Mouse (Mus musculus) midbrain, embryonic 14.5 days (tissue): ENCODE measurements around the gene Osbpl8. TPM values are rescaled to one million over a fixed set of nuclear protein-coding genes. Genes with fewer than 3 reads are reported as not detected.
A peak's percentile ranks its signal among the peaks of the same experiment; 100 is the strongest.

Source experiments
- ATAC-seq: fragments of 200-750 bp; cut with Nextera tagmentation; 2 replicates; pipeline ENCODE4 v1.8.0; 2017; ENCODE audit warnings: moderate number of reproducible peaks, moderate library complexity; ENCODE audit not compliant: low FRiP score, low TSS enrichment
- DNase-seq: peaks from one replicate; pipeline ENCODE4 v3.0.0-alpha.2; 2015
- H3K27ac ChIP-seq: fragments of 300-500 bp; sonication (generic); replicated peaks from 2 replicates; pipeline ENCODE4 v1.5.1; 2014; ENCODE audit warnings: mild to moderate bottlenecking, low read depth, low read length, moderate library complexity
- H3K27me3 ChIP-seq: fragments of 300-500 bp; sonication (generic); 2 replicates; pipeline ENCODE4 v1.6.1; 2014; ENCODE audit warnings: low read length, control low read depth, mixed read lengths; ENCODE audit not compliant: control insufficient read depth, insufficient read depth
- H3K36me3 ChIP-seq: fragments of 300-500 bp; sonication (generic); 2 replicates; pipeline ENCODE4 v1.6.1; 2014; ENCODE audit warnings: low read length, control low read depth; ENCODE audit not compliant: control insufficient read depth, insufficient read depth
- H3K4me1 ChIP-seq: fragments of 300-500 bp; sonication (generic); 2 replicates; pipeline ENCODE4 v1.6.1; 2014; ENCODE audit warnings: mild to moderate bottlenecking, antibody characterized with exemption, low read length, control low read depth; ENCODE audit not compliant: control insufficient read depth, insufficient read depth
- H3K4me2 ChIP-seq: fragments of 300-500 bp; sonication (generic); 2 replicates; pipeline ENCODE4 v1.6.1; 2014; ENCODE audit warnings: mild to moderate bottlenecking, low read length, moderate library complexity
- H3K4me3 ChIP-seq: fragments of 300-500 bp; sonication (generic); replicated peaks from 2 replicates; pipeline ENCODE4 v1.5.1; 2014; ENCODE audit warnings: low read depth, low read length
- H3K9ac ChIP-seq: fragments of 300-500 bp; sonication (generic); replicated peaks from 2 replicates; pipeline ENCODE4 v1.6.1; 2014; ENCODE audit warnings: mild to moderate bottlenecking, low read length, moderate library complexity
- H3K9me3 ChIP-seq: fragments of 300-500 bp; sonication (generic); 2 replicates; pipeline ENCODE4 v1.6.1; 2016; ENCODE audit warnings: low read length, control low read depth, mixed read lengths; ENCODE audit not compliant: control insufficient read depth
- WGBS: fragments of 180-500 bp; shearing (Covaris S2); extraction: QIAGEN DNeasy Blood & Tissue Kit; methylation state at CpG from one replicate; pipeline ENCODE4 v1.1.7; 2014; 5-methylcytosine and 5-hydroxymethylcytosine counted together
- polyA plus RNA-seq: library from polyadenylated mRNA; unstranded; fragments of >200 nt; fragmentation: Nextera tagmentation; extraction: Ambion mirVana; gene quantifications from 2 replicates; pipeline ENCODE4 v1.2.1, GENCODE M21; 2014

Osbpl8 gene
- polyA plus RNA-seq, 1 experiment from 2014 or later, result 19.0 TPM

DNA sequence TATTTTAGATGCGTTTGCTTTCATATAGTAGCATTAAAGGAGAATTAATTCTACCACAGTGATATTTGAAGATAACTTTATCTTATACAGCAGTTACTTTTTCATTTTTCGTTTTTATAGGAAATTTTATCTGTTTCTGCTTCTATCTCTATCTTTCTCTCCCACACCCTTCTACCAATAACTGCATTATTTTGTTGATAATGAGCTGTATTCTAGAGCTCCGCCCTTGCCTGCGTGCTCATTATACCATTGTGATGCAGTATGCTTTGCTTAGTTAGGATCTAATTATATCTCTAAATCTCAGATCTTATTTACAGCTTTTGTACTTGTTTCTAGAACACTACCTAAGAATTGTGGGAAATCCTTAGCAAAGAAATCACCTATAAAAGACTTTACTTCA is 85.6 kb downstream of the Osbpl8 start:
- 76% methylated on average over 4 of the region's 4 CpGs for WGBS
- DNase-seq (no peak), ATAC-seq (no peak)
- H3K36me3 ChIP-seq, result no peaks in the 10 kb centered on the region
- H3K27ac ChIP-seq, result no peak overlapping the region
- no peaks in the 10 kb centered on the region for H3K9me3 ChIP-seq
- H3K4me3 ChIP-seq, result 0 out of 2 replicates have a peak overlapping the region, but pooled peaks have one; percentile 5
- no peaks in the 10 kb centered on the region for H3K27me3 ChIP-seq
- H3K4me2 ChIP-seq, result peak overlapping the region; percentile 35; the same call in 1 of the 2 replicates
- H3K4me1 ChIP-seq, result peaks cover 3% of the 10 kb centered on the region; the same call in 1 of the 2 replicates
- no peak overlapping the region for H3K9ac ChIP-seq

GRCm38 (mm10) chr10:111251666-111252065 is 87.1 kb downstream of the Osbpl8 start:
- no peaks in the 10 kb centered on the region for H3K27me3 ChIP-seq

GRCm38 (mm10) chr10:111255228-111255627 is 90.7 kb downstream of the Osbpl8 start:
- Histone ChIP-seq H3K4me3 (no peak overlapping the region), H3K27me3 (no peaks in the 10 kb centered on the region), H3K9me3 (no peaks in the 10 kb centered on the region), H3K27ac (no peak overlapping the region), H3K9ac (no peak overlapping the region), H3K36me3 (no peaks in the 10 kb centered on the region), H3K4me2 (no peak overlapping the region), H3K4me1 (no peaks in the 10 kb centered on the region)
- DNase-seq (no peak), ATAC-seq (no peak)
- WGBS, result 93% methylated on average over 6 of the region's 6 CpGs

More at GRCm38 (mm10) chr10:111251666-111252065, 87.1 kb downstream of the Osbpl8 start:
- 78% methylated on average over 5 of the region's 5 CpGs for WGBS
- no peak overlapping the region for H3K27ac ChIP-seq
- no peak overlapping the region for H3K4me3 ChIP-seq
- H3K36me3 ChIP-seq, result no peaks in the 10 kb centered on the region
- no peaks in the 10 kb centered on the region for H3K9me3 ChIP-seq
- no peak overlapping the region for H3K9ac ChIP-seq
- ATAC-seq (no peak), DNase-seq (no peak)
- H3K4me1 ChIP-seq, result peaks cover 3% of the 10 kb centered on the region; the same call in 1 of the 2 replicates
- no peak overlapping the region for H3K4me2 ChIP-seq

DNA sequence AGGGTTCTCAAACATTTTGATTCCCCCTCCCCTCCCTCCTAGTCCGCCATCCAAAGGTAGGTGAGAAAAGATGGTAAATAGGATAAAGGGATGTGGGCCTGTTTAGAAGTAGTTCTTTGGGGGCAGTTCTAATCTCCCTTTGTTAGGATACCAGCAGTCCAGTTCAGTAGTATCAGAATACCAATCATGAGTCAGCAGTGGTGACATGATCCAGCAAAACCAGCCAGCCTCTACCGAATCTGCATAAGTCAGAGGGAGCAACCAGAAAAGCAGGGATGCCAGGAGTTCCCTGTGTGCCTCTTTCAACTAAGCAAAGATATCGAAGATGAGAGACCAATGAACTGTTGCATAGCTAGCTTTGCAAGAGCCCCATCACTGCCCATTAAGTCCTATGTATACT is 91.6 kb downstream of the Osbpl8 start:
- 90% methylated on average over 3 of the region's 3 CpGs for WGBS
- Histone ChIP-seq H3K27me3 (no peaks in the 10 kb centered on the region), H3K4me2 (no peak overlapping the region), H3K4me1 (no peaks in the 10 kb centered on the region), H3K9ac (no peak overlapping the region), H3K36me3 (no peaks in the 10 kb centered on the region), H3K27ac (no peak overlapping the region), H3K4me3 (no peak overlapping the region), H3K9me3 (no peaks in the 10 kb centered on the region)
- DNase-seq (no peak), ATAC-seq (no peak)

DNA sequence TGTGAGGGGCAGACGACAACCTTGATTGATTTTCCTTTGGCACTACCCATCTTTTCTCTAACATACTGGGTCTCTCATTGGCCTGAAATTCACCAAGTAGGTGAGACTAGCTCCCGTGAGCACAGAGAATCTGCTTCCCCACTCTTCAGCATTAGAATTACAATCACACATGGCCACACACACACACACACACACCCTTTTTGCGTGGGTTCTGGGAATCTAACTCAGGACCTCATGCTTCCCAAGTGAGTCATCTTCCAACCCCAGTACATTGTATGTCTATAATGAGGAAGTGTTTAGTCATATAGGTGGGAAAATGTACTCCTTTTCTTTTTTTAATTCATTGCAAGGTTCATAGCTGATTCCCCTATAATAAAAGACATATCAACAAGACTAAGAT is 92.8 kb downstream of the Osbpl8 start:
- Histone ChIP-seq H3K4me3 (no peak overlapping the region), H3K36me3 (no peaks in the 10 kb centered on the region), H3K9me3 (no peaks in the 10 kb centered on the region), H3K4me2 (no peak overlapping the region), H3K9ac (no peak overlapping the region), H3K27me3 (no peaks in the 10 kb centered on the region), H3K4me1 (no peaks in the 10 kb centered on the region), H3K27ac (no peak overlapping the region)
- WGBS, result 94% methylated on average over 3 of the region's 3 CpGs
- no peak for ATAC-seq
- DNase-seq, result no peak

DNA sequence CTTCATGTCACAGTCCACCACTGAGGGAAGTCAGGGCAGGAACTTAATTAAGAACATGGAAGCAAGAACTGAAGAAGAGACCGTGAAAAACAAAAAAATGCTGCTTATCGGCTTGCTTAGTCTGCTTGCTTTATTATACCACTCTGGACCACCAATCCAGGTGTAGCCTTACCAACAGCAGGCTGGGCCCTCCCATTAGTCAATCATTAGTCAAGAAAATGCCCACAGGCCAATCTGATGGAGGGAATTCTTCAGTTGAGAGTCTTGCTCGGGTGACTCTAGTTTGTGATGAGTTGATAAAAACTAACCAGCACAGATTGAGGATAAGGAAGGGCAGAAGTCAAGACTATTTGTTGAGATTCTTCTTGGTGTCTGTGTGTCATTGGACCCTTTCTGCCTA is 93.7 kb downstream of the Osbpl8 start:
- H3K9me3 ChIP-seq, result no peaks in the 10 kb centered on the region
- H3K4me2 ChIP-seq, result no peak overlapping the region
- ATAC-seq, result no peak

DNA sequence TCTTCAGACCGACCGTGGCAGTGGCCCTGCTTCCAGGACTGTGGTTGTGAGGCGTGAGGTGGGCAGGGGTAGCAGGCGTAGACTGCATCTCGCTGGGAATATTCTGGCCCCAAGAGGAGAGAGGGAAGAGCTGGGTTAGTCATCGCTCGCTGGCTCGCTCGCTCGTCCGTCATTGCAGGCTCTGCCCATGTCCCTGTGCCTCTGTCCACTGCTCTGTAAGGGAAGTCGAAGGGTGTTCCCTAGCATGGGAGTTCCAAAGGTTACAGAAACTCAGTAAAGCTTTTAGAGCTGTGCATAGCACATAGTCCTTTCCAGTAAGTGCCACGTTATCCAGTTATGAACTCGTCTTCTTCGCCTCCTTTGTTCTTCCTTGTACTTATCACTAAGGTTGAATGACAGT is 107.1 kb downstream of the Osbpl8 start:
- 89% methylated on average over 15 of the region's 15 CpGs for WGBS
- H3K27me3 ChIP-seq, result no peaks in the 10 kb centered on the region
- no peak for DNase-seq
- no peaks in the 10 kb centered on the region for H3K4me1 ChIP-seq
- no peak overlapping the region for H3K27ac ChIP-seq
- no peak overlapping the region for H3K4me3 ChIP-seq
- H3K36me3 ChIP-seq, result peaks cover 60% of the 10 kb centered on the region
- no peak overlapping the region for H3K4me2 ChIP-seq
- H3K9me3 ChIP-seq, result no peaks in the 10 kb centered on the region
- no peak overlapping the region for H3K9ac ChIP-seq
- no peak for ATAC-seq

More for the DNA sequence above, 93.7 kb downstream of the Osbpl8 start:
- 92% methylated on average over 3 of the region's 3 CpGs for WGBS
- Histone ChIP-seq H3K4me3 (no peak overlapping the region), H3K27me3 (no peaks in the 10 kb centered on the region), H3K36me3 (no peaks in the 10 kb centered on the region), H3K9ac (no peak overlapping the region), H3K4me1 (no peaks in the 10 kb centered on the region), H3K27ac (no peak overlapping the region)
- no peak for DNase-seq

- H3K4me2 ChIP-seq, result no peak overlapping the region
- 76% methylated on average over 11 of the region's 11 CpGs for WGBS
- no peak overlapping the region for H3K27ac ChIP-seq
- H3K4me3 ChIP-seq, result no peak overlapping the region
- no peaks in the 10 kb centered on the region for H3K9me3 ChIP-seq
- no peak for DNase-seq
- no peaks in the 10 kb centered on the region for H3K4me1 ChIP-seq
- H3K36me3 ChIP-seq, result peaks cover 58% of the 10 kb centered on the region
- H3K9ac ChIP-seq, result no peak overlapping the region
- H3K27me3 ChIP-seq, result no peaks in the 10 kb centered on the region
- no peak for ATAC-seq
These were observed 108.4 kb downstream of the Osbpl8 start for GRCm38 (mm10) chr10:111272905-111273304.

GRCm38 (mm10) chr10:111273463-111274088 is 109.0 kb downstream of the Osbpl8 start:
- no peaks in the 10 kb centered on the region for H3K27me3 ChIP-seq
- no peak overlapping the region for H3K4me3 ChIP-seq
- H3K27ac ChIP-seq, result no peak overlapping the region
- ATAC-seq (no peak), DNase-seq (peak; percentile 38)
- no peaks in the 10 kb centered on the region for H3K9me3 ChIP-seq
- whole genome bisulfite sequencing, result 22% methylated on average over 5 of the region's 5 CpGs
- no peaks in the 10 kb centered on the region for H3K4me1 ChIP-seq
- H3K4me2 ChIP-seq, result no peak overlapping the region
- H3K36me3 ChIP-seq, result peaks cover 58% of the 10 kb centered on the region
- no peak overlapping the region for H3K9ac ChIP-seq
